Mouse (Mus musculus) midbrain, embryonic 14.5 days (tissue): ENCODE measurements around the gene Slc9b2. TPM values are rescaled to one million over a fixed set of nuclear protein-coding genes. Genes with fewer than 3 reads are reported as not detected.

ENCODE experiments used
- ATAC-seq: fragments of 200-750 bp; cut with Nextera tagmentation; 2 replicates; pipeline ENCODE4 v1.8.0; 2017; ENCODE audit warnings: moderate number of reproducible peaks, moderate library complexity; ENCODE audit not compliant: low FRiP score, low TSS enrichment
- DNase-seq: peaks from one replicate; pipeline ENCODE4 v3.0.0-alpha.2; 2015
- H3K27ac ChIP-seq: fragments of 300-500 bp; sonication (generic); replicated peaks from 2 replicates; pipeline ENCODE4 v1.5.1; 2014; ENCODE audit warnings: mild to moderate bottlenecking, low read depth, low read length, moderate library complexity
- H3K27me3 ChIP-seq: fragments of 300-500 bp; sonication (generic); 2 replicates; pipeline ENCODE4 v1.6.1; 2014; ENCODE audit warnings: low read length, control low read depth, mixed read lengths; ENCODE audit not compliant: control insufficient read depth, insufficient read depth
- H3K36me3 ChIP-seq: fragments of 300-500 bp; sonication (generic); 2 replicates; pipeline ENCODE4 v1.6.1; 2014; ENCODE audit warnings: low read length, control low read depth; ENCODE audit not compliant: control insufficient read depth, insufficient read depth
- H3K4me1 ChIP-seq: fragments of 300-500 bp; sonication (generic); 2 replicates; pipeline ENCODE4 v1.6.1; 2014; ENCODE audit warnings: mild to moderate bottlenecking, antibody characterized with exemption, low read length, control low read depth; ENCODE audit not compliant: control insufficient read depth, insufficient read depth
- H3K4me2 ChIP-seq: fragments of 300-500 bp; sonication (generic); 2 replicates; pipeline ENCODE4 v1.6.1; 2014; ENCODE audit warnings: mild to moderate bottlenecking, low read length, moderate library complexity
- H3K4me3 ChIP-seq: fragments of 300-500 bp; sonication (generic); replicated peaks from 2 replicates; pipeline ENCODE4 v1.5.1; 2014; ENCODE audit warnings: low read depth, low read length
- H3K9ac ChIP-seq: fragments of 300-500 bp; sonication (generic); replicated peaks from 2 replicates; pipeline ENCODE4 v1.6.1; 2014; ENCODE audit warnings: mild to moderate bottlenecking, low read length, moderate library complexity
- H3K9me3 ChIP-seq: fragments of 300-500 bp; sonication (generic); 2 replicates; pipeline ENCODE4 v1.6.1; 2016; ENCODE audit warnings: low read length, control low read depth, mixed read lengths; ENCODE audit not compliant: control insufficient read depth
- WGBS: fragments of 180-500 bp; shearing (Covaris S2); extraction: QIAGEN DNeasy Blood & Tissue Kit; methylation state at CpG from one replicate; pipeline ENCODE4 v1.1.7; 2014; 5-methylcytosine and 5-hydroxymethylcytosine counted together
- polyA plus RNA-seq: library from polyadenylated mRNA; unstranded; fragments of >200 nt; fragmentation: Nextera tagmentation; extraction: Ambion mirVana; gene quantifications from 2 replicates; pipeline ENCODE4 v1.2.1, GENCODE M21; 2014

The Slc9b2 gene
- polyA plus RNA-seq, 1 experiment from 2014 or later = 1.8 TPM

DNA sequence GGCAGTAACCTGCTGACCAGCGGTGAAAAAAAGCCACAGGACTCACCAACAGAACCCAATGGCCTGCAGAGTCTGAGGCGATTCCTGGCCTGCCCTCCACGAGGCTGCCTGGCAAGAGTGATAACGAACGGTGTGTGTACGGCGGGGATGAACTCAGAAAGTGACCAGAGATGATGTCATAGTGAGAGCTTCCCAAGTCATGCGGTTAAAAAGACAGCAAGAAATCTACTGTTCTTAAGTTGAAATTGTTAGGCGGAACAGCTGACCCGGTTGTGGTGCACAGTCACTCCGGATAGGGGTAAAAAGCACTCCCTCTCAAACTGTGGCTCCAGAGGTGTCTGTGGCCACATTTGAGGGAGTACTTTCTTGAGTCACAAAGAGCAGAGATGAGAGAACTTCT lies 10.8 kb downstream of the Slc9b2 start:
- no peak overlapping the region for H3K4me3 ChIP-seq
- H3K27ac ChIP-seq = no peak overlapping the region
- no peaks in the 10 kb centered on the region for H3K27me3 ChIP-seq
- no peak overlapping the region for H3K9ac ChIP-seq
- 94% methylated on average over 11 of the region's 11 CpGs for WGBS
- ATAC-seq (no peak), DNase-seq (no peak)
- no peaks in the 10 kb centered on the region; the same call in 1 of the 2 replicates for H3K9me3 ChIP-seq
- H3K36me3 ChIP-seq = no peaks in the 10 kb centered on the region
- H3K4me2 ChIP-seq = no peak overlapping the region
- no peaks in the 10 kb centered on the region for H3K4me1 ChIP-seq

DNA sequence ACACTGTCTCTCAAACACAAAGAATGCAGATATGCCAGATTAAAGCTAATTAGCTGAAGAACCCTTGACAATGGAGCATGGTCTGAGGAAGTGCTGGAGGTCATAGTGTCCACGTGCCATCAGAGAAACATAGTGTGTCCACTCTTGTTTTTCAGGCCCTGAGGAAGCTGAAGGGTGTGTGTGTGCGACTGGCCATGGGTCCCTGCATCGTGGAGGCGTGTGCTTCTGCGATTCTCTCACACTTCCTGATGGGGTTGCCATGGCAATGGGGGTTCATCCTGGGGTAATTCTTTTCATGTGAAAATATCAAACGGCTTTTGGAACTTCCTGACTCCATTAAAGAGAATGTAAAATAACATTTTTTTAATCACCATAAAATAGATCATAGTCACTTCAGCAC lies 16.9 kb downstream of the Slc9b2 start:
- DNase-seq (peak; percentile 39), ATAC-seq (no peak)
- no peaks in the 10 kb centered on the region for H3K27me3 ChIP-seq
- no peaks in the 10 kb centered on the region for H3K9me3 ChIP-seq
- no peak overlapping the region for H3K27ac ChIP-seq
- 12% methylated on average over 6 of the region's 6 CpGs for WGBS
- no peak overlapping the region for H3K4me3 ChIP-seq
- 0 out of 2 replicates have a peak, but pooled peaks cover 4% of the 10 kb centered on the region for H3K4me1 ChIP-seq
- no peak overlapping the region for H3K4me2 ChIP-seq
- H3K9ac ChIP-seq = no peak overlapping the region
- H3K36me3 ChIP-seq = no peaks in the 10 kb centered on the region

DNA sequence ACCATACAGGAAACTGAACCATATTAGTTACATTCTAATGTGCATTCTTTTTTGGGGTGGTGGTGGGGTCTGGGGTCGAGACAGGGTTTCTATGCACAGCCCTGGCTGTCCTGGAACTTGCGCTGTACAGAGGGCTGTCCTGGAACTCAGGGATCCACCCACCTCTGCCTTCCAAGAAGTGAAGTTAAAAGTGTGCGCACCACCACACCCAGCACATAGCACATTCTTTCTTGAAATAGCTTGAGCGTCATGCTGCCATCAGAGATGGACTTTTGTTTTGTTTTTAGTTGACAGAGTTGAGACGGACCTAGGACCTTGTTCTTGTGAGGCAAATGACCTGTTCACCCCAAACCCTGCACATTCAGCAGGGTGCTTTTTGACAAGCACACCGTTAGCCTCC lies 19.7 kb downstream of the Slc9b2 start:
- Histone ChIP-seq H3K9ac (no peak overlapping the region), H3K4me2 (no peak overlapping the region), H3K4me1 (0 out of 2 replicates have a peak, but pooled peaks cover 4% of the 10 kb centered on the region), H3K9me3 (no peaks in the 10 kb centered on the region), H3K27me3 (no peaks in the 10 kb centered on the region), H3K36me3 (no peaks in the 10 kb centered on the region), H3K27ac (no peak overlapping the region), H3K4me3 (no peak overlapping the region)
- ATAC-seq = no peak
- WGBS = 80% methylated on average over 6 of the region's 6 CpGs
- DNase-seq = no peak

DNA sequence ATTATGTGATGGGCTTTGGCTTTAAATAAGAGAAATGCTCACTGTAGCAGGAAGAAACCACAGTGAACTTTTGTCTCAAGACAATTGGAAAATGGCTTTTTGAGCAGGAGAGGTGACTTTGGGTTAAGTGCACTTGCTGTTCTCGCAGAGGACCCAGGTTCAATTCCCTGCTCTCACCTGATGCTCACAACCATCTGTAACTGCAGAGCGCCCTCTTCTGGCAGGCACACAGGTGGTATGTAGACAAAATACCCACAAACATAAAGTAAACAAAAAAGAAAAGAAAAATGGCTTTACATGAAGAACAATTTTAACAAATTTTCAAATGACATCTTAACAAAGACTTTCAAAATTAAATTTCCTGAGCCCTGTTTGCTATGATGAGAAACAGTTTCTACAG lies 20.1 kb downstream of the Slc9b2 start:
- 60% methylated on average over 2 of the region's 2 CpGs for WGBS
- H3K27me3 ChIP-seq = no peaks in the 10 kb centered on the region
- H3K9ac ChIP-seq = no peak overlapping the region
- H3K9me3 ChIP-seq = no peaks in the 10 kb centered on the region
- ATAC-seq (no peak), DNase-seq (no peak)
- no peak overlapping the region for H3K4me2 ChIP-seq
- no peak overlapping the region for H3K4me3 ChIP-seq
- no peaks in the 10 kb centered on the region for H3K36me3 ChIP-seq
- H3K4me1 ChIP-seq = 0 out of 2 replicates have a peak, but pooled peaks cover 4% of the 10 kb centered on the region
- no peak overlapping the region for H3K27ac ChIP-seq

DNA sequence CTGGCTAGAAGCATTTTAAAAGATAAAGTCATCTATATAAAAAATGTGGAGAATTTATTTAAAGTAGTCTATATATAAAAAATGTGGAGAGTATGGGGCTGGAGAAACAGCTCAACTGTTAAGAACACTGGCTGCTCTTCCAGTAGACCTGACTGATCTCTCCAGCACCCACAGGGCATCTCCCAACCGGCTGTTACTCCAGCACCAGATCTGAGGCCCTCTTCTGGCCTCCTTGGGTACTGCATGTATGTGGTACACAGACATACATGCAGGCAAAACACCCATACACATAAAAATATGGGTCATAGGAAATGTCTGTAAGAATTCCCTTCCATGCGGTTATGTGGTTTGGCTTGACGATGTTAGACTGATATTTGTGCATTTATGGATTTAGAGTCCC lies 21.1 kb downstream of the Slc9b2 start:
- Histone ChIP-seq H3K27ac (no peak overlapping the region), H3K27me3 (no peaks in the 10 kb centered on the region), H3K4me1 (0 out of 2 replicates have a peak, but pooled peaks cover 4% of the 10 kb centered on the region), H3K4me2 (no peak overlapping the region), H3K9me3 (no peaks in the 10 kb centered on the region), H3K4me3 (no peak overlapping the region), H3K36me3 (no peaks in the 10 kb centered on the region), H3K9ac (no peak overlapping the region)
- 49% methylated on average over 3 of the region's 3 CpGs for WGBS
- ATAC-seq = no peak
- DNase-seq = peak; percentile 40

DNA sequence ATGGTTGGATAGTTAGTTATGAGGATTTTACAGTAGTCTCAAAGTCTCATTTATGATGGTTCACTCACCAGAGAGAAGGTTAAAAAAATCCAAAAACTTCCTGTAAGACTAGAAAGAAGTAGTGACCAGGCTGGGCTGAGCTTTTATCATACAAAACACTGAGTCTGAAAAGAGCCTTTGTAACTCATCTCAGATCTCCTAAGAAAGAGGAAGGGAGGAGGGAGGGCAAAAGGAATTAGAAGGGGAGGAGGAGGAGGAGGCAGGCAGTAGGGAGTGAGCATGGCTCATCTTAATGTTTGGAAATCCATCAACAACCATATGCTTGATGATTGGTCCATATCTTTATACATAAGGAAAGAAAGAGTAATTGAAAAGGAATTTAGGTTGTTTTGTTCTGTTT lies 25.2 kb downstream of the Slc9b2 start:
- H3K9me3 ChIP-seq = no peaks in the 10 kb centered on the region
- DNase-seq (no peak), ATAC-seq (no peak)
- no peak overlapping the region for H3K27ac ChIP-seq
- H3K4me3 ChIP-seq = no peak overlapping the region
- H3K4me1 ChIP-seq = no peaks in the 10 kb centered on the region
- no peaks in the 10 kb centered on the region for H3K27me3 ChIP-seq
- H3K4me2 ChIP-seq = no peak overlapping the region
- no peak overlapping the region for H3K9ac ChIP-seq
- no peaks in the 10 kb centered on the region for H3K36me3 ChIP-seq

DNA sequence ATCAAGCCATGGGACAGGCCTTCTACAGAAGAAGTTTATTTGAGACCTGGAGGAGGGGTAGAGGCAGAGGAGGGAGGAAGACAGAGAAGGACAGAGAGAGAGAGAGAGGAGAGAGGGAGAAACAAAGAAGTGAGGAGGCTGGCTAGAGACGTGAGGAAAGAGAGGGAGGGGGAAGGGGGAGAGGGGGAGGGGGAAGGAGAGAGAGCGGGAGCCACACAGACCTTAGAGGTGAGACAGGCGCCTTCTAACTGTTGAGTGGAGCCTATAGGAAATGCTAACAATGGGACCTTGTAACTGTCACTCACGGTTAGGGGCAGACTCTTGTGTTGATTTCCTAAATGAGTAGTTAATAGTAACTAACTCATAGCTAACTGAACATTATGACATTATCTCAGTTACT lies 26.3 kb downstream of the Slc9b2 start:
- no peak overlapping the region for H3K4me2 ChIP-seq
- no peak overlapping the region for H3K27ac ChIP-seq
- ATAC-seq (no peak), DNase-seq (no peak)
- no peak overlapping the region for H3K9ac ChIP-seq
- no peaks in the 10 kb centered on the region for H3K27me3 ChIP-seq
- H3K4me1 ChIP-seq = no peaks in the 10 kb centered on the region
- H3K4me3 ChIP-seq = no peak overlapping the region
- H3K9me3 ChIP-seq = no peaks in the 10 kb centered on the region
- 32% methylated on average over 4 of the region's 4 CpGs for WGBS
- no peaks in the 10 kb centered on the region for H3K36me3 ChIP-seq

DNA sequence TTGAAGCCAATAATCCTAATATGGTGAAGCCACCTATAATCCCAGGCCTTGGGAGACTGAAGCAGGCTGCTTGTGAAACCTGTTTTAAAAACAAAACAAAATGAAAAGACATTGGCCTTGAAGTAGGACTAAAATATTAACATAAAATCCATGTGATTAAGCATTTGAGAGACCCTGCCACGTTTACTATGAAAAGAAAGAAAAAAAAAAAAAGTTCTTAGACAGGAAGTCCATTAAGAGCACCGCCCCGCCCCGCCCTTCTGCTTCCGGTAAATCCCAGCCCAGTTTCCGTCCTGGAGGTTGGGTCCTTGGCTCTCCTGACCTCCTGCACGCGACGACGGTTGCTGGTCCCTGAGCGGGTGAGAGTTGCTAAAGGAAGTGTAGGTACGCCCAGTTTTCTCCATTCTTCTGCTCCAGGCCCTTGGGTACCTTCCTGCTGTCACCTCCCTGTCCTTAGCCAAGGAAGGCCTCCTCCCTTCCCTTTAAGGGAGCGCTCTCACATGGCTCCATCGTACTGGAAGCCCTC lies 40.3 kb downstream of the Slc9b2 start, which contains the start of gene Slc9b1:
Gene Slc9b1, plus strand, starts transcription at position 291 of the 526 bp plus-strand sequence.
- H3K4me3 ChIP-seq = no peak within 1 kb of the TSS
- H3K4me1 ChIP-seq = no peaks in the 10 kb centered on the region
- no peak within 1 kb of the TSS for H3K4me2 ChIP-seq
- H3K27me3 ChIP-seq = no peaks in the 10 kb centered on the region
- no peaks in the 10 kb centered on the region for H3K9me3 ChIP-seq
- whole genome bisulfite sequencing = 82% methylated on average over 14 of the region's 14 CpGs
- DNase-seq (no peak), ATAC-seq (no peak)
- no peak within 1 kb of the TSS for H3K9ac ChIP-seq
- no peaks in the 10 kb centered on the region for H3K36me3 ChIP-seq
- no peak within 1 kb of the TSS for H3K27ac ChIP-seq

DNA sequence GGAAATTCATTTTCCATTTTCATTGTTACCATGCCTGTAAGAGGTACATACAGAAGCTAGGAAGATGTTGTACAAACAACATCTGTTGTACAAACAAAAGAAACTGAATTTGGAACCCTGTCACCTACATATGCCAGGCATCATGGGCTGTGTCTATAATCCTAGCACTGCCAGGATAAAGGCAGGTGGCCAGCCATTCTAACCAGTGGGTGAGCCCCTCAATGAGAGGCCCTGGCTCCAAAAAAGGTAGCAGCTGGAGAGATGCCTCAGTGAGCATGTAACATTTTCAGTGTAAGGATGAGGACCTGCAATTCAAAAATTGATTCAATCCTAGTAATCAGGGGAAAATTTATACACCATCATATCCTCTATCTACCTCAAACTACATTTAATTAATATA lies 41.5 kb downstream of the Slc9b2 start:
- no peaks in the 10 kb centered on the region for H3K36me3 ChIP-seq
- H3K4me2 ChIP-seq = no peak overlapping the region
- no peak overlapping the region for H3K4me3 ChIP-seq
- no peak for DNase-seq
- H3K27me3 ChIP-seq = no peaks in the 10 kb centered on the region
- ATAC-seq = no peak
- no peak overlapping the region for H3K9ac ChIP-seq
- H3K4me1 ChIP-seq = no peaks in the 10 kb centered on the region
- no peak overlapping the region for H3K27ac ChIP-seq
- H3K9me3 ChIP-seq = no peaks in the 10 kb centered on the region
